Mouse (Mus musculus) olfactory bulb, adult 2 months (tissue): Measurements from ENCODE around the gene Gm45837.

Experiments
- CTCF ChIP-seq: fragments of 200-500 bp; IDR thresholded peaks from 2 replicates; pipeline ENCODE4 v1.5.1; 2012; ENCODE audit warnings: low read depth, mild to moderate bottlenecking, low read length, moderate library complexity; ENCODE audit not compliant: insufficient read depth
- POLR2A ChIP-seq: fragments of 200-500 bp; IDR thresholded peaks from 2 replicates; pipeline ENCODE4 v1.6.1; 2012; ENCODE audit warnings: mild to moderate bottlenecking, low read depth, low read length, moderate library complexity; ENCODE audit not compliant: insufficient read depth

GRCm38 (mm10) chr7:101395471-101395870 lies 15.2 kb upstream of the Gm45837 start:
- TF ChIP-seq POLR2A (no peak), CTCF (no peak)
